Mouse (Mus musculus) hindbrain, embryonic 11.5 days (tissue): ENCODE measurements around the gene Mob3b. TPM values are rescaled to one million over a fixed set of nuclear protein-coding genes. Genes with fewer than 3 reads are reported as not detected.

Experiments
- ATAC-seq: fragments of 200-750 bp; cut with Nextera tagmentation; 2 replicates; pipeline ENCODE4 v1.8.0; 2017; ENCODE audit warnings: mild to moderate bottlenecking, moderate TSS enrichment, moderate library complexity; ENCODE audit not compliant: low FRiP score
- DNase-seq: peaks from one replicate; pipeline ENCODE4 v3.0.0-alpha.2; 2015; ENCODE audit warnings: low spot score
- H3K27ac ChIP-seq: fragments of 300-500 bp; sonication (generic); 2 replicates; pipeline ENCODE4 v1.5.1; 2014; ENCODE audit warnings: mild to moderate bottlenecking, low read depth, low read length
- H3K27me3 ChIP-seq: fragments of 300-500 bp; sonication (generic); 2 replicates; pipeline ENCODE4 v1.6.1; 2014; ENCODE audit warnings: mild to moderate bottlenecking, low read length, moderate library complexity, mixed read lengths; ENCODE audit not compliant: control insufficient read depth, insufficient read depth
- H3K36me3 ChIP-seq: fragments of 300-500 bp; sonication (generic); 2 replicates; pipeline ENCODE4 v1.6.1; 2014; ENCODE audit warnings: mild to moderate bottlenecking, low read length, moderate library complexity, mixed read lengths; ENCODE audit not compliant: control insufficient read depth, insufficient read depth
- H3K4me1 ChIP-seq: fragments of 300-500 bp; sonication (generic); replicated peaks from 2 replicates; pipeline ENCODE4 v1.6.1; 2014; ENCODE audit warnings: low read length, mixed read lengths; ENCODE audit not compliant: control insufficient read depth, insufficient read depth
- H3K4me2 ChIP-seq: fragments of 300-500 bp; sonication (generic); replicated peaks from 2 replicates; pipeline ENCODE4 v1.6.1; 2014; ENCODE audit warnings: mild to moderate bottlenecking, low read depth, low read length
- H3K4me3 ChIP-seq: fragments of 300-500 bp; sonication (generic); 2 replicates; pipeline ENCODE4 v1.5.1; 2014; ENCODE audit warnings: low read depth, low read length
- H3K9ac ChIP-seq: fragments of 300-500 bp; sonication (generic); 2 replicates; pipeline ENCODE4 v1.6.1; 2014; ENCODE audit warnings: low read depth, low read length
- H3K9me3 ChIP-seq: fragments of 300-500 bp; sonication (generic); 2 replicates; pipeline ENCODE4 v1.6.1; 2016; ENCODE audit warnings: low read length; ENCODE audit not compliant: control insufficient read depth
- WGBS: fragments of 180-500 bp; shearing (Covaris S2); extraction: QIAGEN DNeasy Blood & Tissue Kit; methylation state at CpG from one replicate; pipeline ENCODE4 v1.1.7; 2014; 5-methylcytosine and 5-hydroxymethylcytosine counted together
- polyA plus RNA-seq: library from polyadenylated mRNA; unstranded; fragments of >200 nt; fragmentation: Nextera tagmentation; extraction: Ambion mirVana; gene quantifications from 2 replicates; pipeline ENCODE4 v1.2.1, GENCODE M21; 2014

Gene Mob3b
- polyA plus RNA-seq, 1 experiment from 2014 or later: 14.5 TPM

- 74% methylated on average over 2 of the region's 2 CpGs for WGBS
- no peak for ATAC-seq
- H3K36me3 ChIP-seq: no peaks in the 10 kb centered on the region
- no peaks in the 10 kb centered on the region for H3K27me3 ChIP-seq
- no peak overlapping the region for H3K9ac ChIP-seq
- H3K4me3 ChIP-seq: no peak overlapping the region
- no peak overlapping the region for H3K4me2 ChIP-seq
- H3K27ac ChIP-seq: no peak overlapping the region
- no peaks in the 10 kb centered on the region for H3K4me1 ChIP-seq
- no peak for DNase-seq
- H3K9me3 ChIP-seq: no peaks in the 10 kb centered on the region
These were observed 42.3 kb downstream of the Mob3b start for GRCm38 (mm10) chr4:35114950-35115349.

GRCm38 (mm10) chr4:35113516-35114248, 43.6 kb downstream of the Mob3b start:
- H3K36me3 ChIP-seq: no peaks in the 10 kb centered on the region
- no peak overlapping the region for H3K4me3 ChIP-seq
- DNase-seq: no peak
- no peaks in the 10 kb centered on the region for H3K27me3 ChIP-seq
- no peaks in the 10 kb centered on the region for H3K4me1 ChIP-seq
- ATAC-seq: no peak
- no peaks in the 10 kb centered on the region for H3K9me3 ChIP-seq
- no peak overlapping the region for H3K27ac ChIP-seq
- 81% methylated on average over 13 of the region's 13 CpGs for WGBS
- H3K9ac ChIP-seq: no peak overlapping the region
- H3K4me2 ChIP-seq: no peak overlapping the region

DNA sequence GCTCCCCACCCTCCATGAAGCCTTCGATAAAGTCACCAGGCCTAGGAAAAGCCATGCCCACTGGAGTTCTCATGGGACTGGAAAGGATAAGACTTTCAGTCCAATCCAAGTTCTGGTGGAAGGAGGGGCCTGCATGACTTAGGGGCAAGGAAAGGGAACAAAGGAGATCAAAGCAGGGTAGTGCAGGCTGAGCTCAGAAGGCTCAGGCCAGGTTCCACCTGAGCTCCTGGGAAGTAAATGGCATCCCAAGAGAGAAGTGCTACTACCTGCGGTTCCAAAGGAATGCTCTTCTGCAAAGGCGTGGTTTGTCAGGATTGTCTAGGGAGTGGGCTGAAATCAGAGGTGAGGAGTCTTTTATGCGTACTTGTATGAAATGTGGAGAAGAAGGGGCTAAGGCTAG, 44.8 kb downstream of the Mob3b start:
- Histone ChIP-seq H3K4me1 (no peaks in the 10 kb centered on the region), H3K27me3 (no peaks in the 10 kb centered on the region), H3K36me3 (no peaks in the 10 kb centered on the region), H3K9me3 (no peaks in the 10 kb centered on the region), H3K4me3 (no peak overlapping the region), H3K27ac (no peak overlapping the region), H3K9ac (no peak overlapping the region), H3K4me2 (no peak overlapping the region)
- 89% methylated on average over 4 of the region's 4 CpGs for WGBS
- DNase-seq (no peak), ATAC-seq (no peak)

DNA sequence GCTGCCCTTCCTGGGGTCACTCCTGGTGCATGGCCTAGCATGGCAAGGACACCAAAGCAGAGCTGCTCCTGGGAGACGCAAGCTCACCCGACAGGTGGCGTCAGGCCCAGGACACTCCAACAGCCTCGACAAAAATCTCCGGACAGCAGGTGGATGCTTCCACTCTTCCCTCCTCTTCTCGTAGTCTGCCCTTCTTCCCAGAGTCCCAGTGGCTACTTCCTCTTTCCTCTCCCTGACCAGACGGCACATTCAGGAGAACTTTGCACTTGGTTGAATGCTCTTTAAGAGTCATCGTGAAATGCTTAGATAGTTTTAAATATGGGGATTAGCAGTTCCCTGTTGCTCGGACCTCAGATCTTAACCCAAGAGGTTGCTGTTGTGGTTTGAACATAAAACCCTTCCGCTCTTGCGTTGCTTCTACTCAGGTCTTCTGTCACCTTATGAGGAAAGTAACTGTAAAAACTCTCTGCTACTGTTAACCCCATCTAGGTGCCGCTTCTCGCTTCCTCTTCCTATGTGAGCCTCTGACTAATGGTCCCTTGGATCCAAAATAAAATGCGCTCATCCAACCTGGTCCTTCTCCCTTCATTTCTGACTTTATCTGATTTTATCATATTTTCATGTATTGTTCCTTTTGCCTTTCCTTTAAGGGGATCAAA, 52.0 kb downstream of the Mob3b start:
- Histone ChIP-seq H3K4me2 (no peak overlapping the region), H3K27ac (no peak overlapping the region), H3K27me3 (no peaks in the 10 kb centered on the region), H3K9ac (no peak overlapping the region), H3K4me1 (no peaks in the 10 kb centered on the region), H3K4me3 (no peak overlapping the region), H3K9me3 (no peaks in the 10 kb centered on the region), H3K36me3 (no peaks in the 10 kb centered on the region)
- ATAC-seq (no peak), DNase-seq (no peak)
- 79% methylated on average over 14 of the region's 14 CpGs for WGBS

DNA sequence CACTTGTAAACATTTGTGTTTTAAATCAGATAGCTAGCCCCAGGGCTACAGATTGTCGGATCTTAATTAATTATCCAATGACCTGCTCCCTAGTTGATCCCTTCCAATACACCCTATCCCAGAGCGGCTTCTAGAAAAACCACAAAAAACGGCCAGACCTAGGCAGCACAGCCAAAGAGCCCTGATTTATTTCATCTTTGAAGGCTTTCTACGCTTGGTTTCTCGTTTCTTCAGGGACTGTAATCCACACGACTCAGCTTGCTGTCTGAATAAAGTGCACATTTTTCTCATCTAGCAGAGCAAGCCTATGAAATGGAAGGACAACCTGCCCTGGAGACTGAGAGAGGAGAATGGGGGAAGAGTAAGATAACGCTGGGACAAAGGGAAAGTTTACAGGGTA, 56.1 kb downstream of the Mob3b start:
- Histone ChIP-seq H3K27me3 (no peaks in the 10 kb centered on the region), H3K9me3 (no peaks in the 10 kb centered on the region), H3K27ac (no peak overlapping the region), H3K4me3 (no peak overlapping the region), H3K36me3 (no peaks in the 10 kb centered on the region), H3K4me2 (no peak overlapping the region), H3K4me1 (0 out of 2 replicates have a peak, but pooled peaks cover 4% of the 10 kb centered on the region), H3K9ac (no peak overlapping the region)
- DNase-seq (no peak), ATAC-seq (no peak)
- 49% methylated on average over 7 of the region's 7 CpGs for WGBS

GRCm38 (mm10) chr4:35099865-35100780, 57.2 kb downstream of the Mob3b start:
- H3K27me3 ChIP-seq: no peaks in the 10 kb centered on the region
- no peaks in the 10 kb centered on the region for H3K9me3 ChIP-seq
- ATAC-seq (peak; percentile 96), DNase-seq (peak; percentile 88)
- H3K4me3 ChIP-seq: peak overlapping the region; percentile 19
- H3K27ac ChIP-seq: 0 out of 2 replicates have a peak overlapping the region, but pooled peaks have one; percentile 39
- 9% methylated on average over 29 of the region's 29 CpGs for WGBS
- peak overlapping the region; percentile 40 for H3K4me2 ChIP-seq
- 0 out of 2 replicates have a peak, but pooled peaks cover 4% of the 10 kb centered on the region for H3K4me1 ChIP-seq
- no peaks in the 10 kb centered on the region for H3K36me3 ChIP-seq
- no peak overlapping the region; the same call in 1 of the 2 replicates for H3K9ac ChIP-seq

- H3K4me3 ChIP-seq: peak overlapping the region; percentile 19
- 0 out of 2 replicates have a peak, but pooled peaks cover 4% of the 10 kb centered on the region for H3K4me1 ChIP-seq
- H3K27ac ChIP-seq: 0 out of 2 replicates have a peak overlapping the region, but pooled peaks have one; percentile 39
- H3K9ac ChIP-seq: no peak overlapping the region; the same call in 1 of the 2 replicates
- ATAC-seq: peak; percentile 68
- H3K9me3 ChIP-seq: no peaks in the 10 kb centered on the region
- no peaks in the 10 kb centered on the region for H3K27me3 ChIP-seq
- H3K36me3 ChIP-seq: no peaks in the 10 kb centered on the region
- DNase-seq: peak; percentile 51
- WGBS: 29% methylated on average over 17 of the region's 17 CpGs
- peak overlapping the region; percentile 40 for H3K4me2 ChIP-seq
These were observed 57.9 kb downstream of the Mob3b start for GRCm38 (mm10) chr4:35099210-35099864.

GRCm38 (mm10) chr4:35098552-35098951, 58.7 kb downstream of the Mob3b start:
- Histone ChIP-seq H3K4me3 (no peak overlapping the region), H3K4me1 (0 out of 2 replicates have a peak, but pooled peaks cover 4% of the 10 kb centered on the region), H3K36me3 (no peaks in the 10 kb centered on the region), H3K27ac (no peak overlapping the region), H3K4me2 (no peak overlapping the region), H3K9me3 (no peaks in the 10 kb centered on the region), H3K27me3 (no peaks in the 10 kb centered on the region), H3K9ac (no peak overlapping the region)
- ATAC-seq (no peak), DNase-seq (no peak)
- 87% methylated on average over 6 of the region's 6 CpGs for WGBS
